Mouse (Mus musculus) cerebellum, adult 2 months (tissue): ENCODE results near the gene Rnf157.

Experiments used
- CTCF ChIP-seq: fragments of 200-500 bp; IDR thresholded peaks from 2 replicates; pipeline ENCODE4 v1.5.1; 2011; ENCODE audit warnings: low read depth, mild to moderate bottlenecking, control low read depth, low read length, moderate library complexity, borderline replicate concordance; ENCODE audit not compliant: insufficient read depth
- POLR2A ChIP-seq: fragments of 200-500 bp; IDR thresholded peaks from 2 replicates; pipeline ENCODE4 v1.6.1; 2011; ENCODE audit warnings: low read length, control low read depth, borderline replicate concordance; ENCODE audit not compliant: insufficient read depth

DNA sequence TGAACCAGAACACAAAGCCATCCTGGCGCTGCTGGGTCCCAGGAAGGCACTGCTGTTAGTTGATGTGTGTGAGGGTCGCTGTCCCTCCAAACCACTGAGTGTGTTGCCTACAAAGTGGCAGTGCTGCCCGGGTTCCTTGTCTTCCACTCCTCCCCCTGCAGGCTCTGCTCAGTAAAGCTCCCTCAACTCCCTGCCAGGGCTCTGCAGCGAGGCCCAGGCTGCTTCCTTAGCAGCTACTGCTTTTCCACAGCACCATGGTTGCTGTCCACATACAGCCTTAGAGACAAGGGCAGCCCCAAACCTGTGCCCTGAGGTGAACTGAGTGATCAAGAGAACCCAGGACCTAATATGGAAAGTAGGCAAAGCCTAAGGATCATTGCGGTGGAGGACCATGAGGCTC, 125.5 kb downstream of the Rnf157 start:
- TF ChIP-seq CTCF (no peak), POLR2A (no peak)
